Mouse (Mus musculus): Measurements from ENCODE around the gene Cnnm4.

- TF ChIP-seq USF1 (IDR thresholded peaks at IDR 0.05; ENCODE audit: low read depth, low read length) (no peak), POLR2AphosphoS2 (IDR thresholded peaks at IDR 0.05; ENCODE audit: low read depth, low read length) (no peak), POLR2A (IDR thresholded peaks at IDR 0.05; ENCODE audit: low read depth, low read length) (no peak), SIN3A (IDR thresholded peaks at IDR 0.05; ENCODE audit: low read length) (no peak), TCF12 (IDR thresholded peaks at IDR 0.05; ENCODE audit: low read depth, low read length) (no peak), ZNF384 (IDR thresholded peaks at IDR 0.05; ENCODE audit: low read depth, low read length) (no peak), MAZ (IDR thresholded peaks at IDR 0.05; ENCODE audit: low read depth, low read length) (no peak)
These were observed 13.3 kb upstream of the Cnnm4 start for GRCm38 (mm10) chr1:36458169-36458568.
